Mouse (Mus musculus) ovary, postnatal 14 days (tissue): Measurements from ENCODE around the gene Tfcp2l1.
A peak's percentile ranks its signal among the peaks of the same experiment; 100 is the strongest.

ENCODE experiments used
- DNase-seq: peaks from one replicate; pipeline ENCODE4 v3.0.0; 2022; ENCODE audit warnings: low spot score

The Tfcp2l1 gene

DNA sequence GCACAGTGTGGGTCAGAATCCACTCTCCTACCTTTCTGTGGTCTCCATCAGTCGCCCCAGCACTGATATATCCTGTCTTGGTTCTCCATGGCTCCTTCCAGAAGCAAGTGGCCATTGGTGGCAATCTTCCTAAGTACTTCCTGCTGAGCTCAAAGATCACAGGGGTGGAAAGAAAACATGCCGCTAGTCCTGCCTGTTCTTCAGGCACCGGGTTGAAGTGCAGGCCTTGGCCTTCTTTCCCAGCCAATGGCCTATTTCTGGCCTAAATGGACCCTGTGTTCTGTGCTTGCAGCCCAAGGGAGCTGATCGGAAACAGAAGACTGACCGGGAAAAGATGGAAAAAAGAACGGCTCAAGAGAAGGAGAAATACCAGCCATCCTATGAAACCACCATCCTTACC lies 31.0 kb downstream of the Tfcp2l1 start:
- no peak for DNase-seq

DNA sequence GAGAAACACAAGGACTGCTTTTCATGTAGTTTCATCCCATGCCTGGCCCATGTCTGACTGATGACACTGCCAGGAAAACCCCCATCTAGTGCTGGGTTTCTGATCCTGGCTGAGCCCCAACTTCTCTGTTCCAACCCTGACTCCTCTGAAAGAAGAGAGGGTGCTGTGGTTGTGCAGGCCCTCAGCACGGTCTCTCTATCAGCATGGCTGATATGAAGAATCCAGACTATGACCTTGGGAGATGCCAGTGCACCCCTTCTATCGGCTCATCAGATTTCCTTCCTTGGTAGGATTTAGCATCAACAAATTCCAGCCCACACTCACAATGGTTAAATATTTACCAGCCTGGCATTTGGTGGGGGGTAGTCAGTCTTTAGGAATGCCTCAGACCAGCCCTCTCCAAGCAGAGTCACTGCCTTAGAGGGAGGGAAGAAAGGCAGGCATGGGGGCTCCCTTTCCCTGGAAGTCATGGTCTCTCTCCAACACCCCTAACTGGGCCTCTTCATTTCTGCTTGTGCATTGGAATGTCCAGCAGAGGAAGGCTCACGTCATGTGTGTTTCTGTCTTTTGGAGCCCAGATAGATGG lies 33.2 kb downstream of the Tfcp2l1 start:
- no peak for DNase-seq

GRCm38 (mm10) chr1:118663062-118663461 lies 35.3 kb downstream of the Tfcp2l1 start:
- DNase-seq, result no peak

DNA sequence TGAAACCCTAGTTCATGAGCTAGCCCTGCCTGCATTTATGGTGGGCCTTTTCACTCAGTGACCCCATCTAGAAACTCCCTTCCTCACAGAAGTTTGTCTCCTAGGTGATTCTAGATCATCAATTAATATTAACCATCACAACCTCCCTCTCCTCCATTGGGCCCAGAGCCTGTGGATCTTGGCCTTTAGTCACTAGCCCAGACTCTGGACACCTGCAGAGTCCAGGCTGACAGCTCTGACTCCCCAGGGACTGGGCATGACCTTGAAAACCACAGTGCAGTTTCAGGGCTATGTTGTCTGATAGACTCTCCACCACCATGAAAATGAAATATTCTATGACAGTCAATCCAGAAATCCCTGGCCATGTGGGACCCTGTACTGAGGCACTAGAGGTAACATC lies 39.8 kb downstream of the Tfcp2l1 start:
- no peak for DNase-seq

GRCm38 (mm10) chr1:118672196-118672595 lies 44.5 kb downstream of the Tfcp2l1 start:
- DNase-seq, result no peak

- no peak for DNase-seq
Observed at GRCm38 (mm10) chr1:118674176-118674575, 46.4 kb downstream of the Tfcp2l1 start.

GRCm38 (mm10) chr1:118681980-118682379 lies 54.2 kb downstream of the Tfcp2l1 start:
- no peak for DNase-seq

GRCm38 (mm10) chr1:118683686-118684085 lies 55.9 kb downstream of the Tfcp2l1 start:
- DNase-seq, result no peak

DNA sequence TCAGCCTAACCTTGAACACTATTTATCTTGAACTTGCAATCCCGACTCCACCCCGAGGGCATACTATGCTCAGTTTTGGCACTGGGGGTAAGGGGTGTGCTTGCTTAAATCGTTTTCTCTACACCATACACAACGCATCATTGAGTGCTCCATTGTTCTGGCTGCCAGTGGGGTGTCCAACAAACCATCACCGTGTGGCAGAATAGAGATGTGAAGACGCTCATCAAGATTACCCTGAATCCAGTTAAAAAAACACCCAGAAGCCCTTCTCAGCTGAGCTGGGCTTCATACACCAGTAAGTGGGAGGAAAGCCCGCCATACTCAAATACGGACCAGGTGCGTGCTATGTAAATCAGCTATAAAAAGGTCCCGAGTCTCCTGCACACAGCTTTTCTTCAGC lies 60.0 kb downstream of the Tfcp2l1 start:
- no peak for DNase-seq

GRCm38 (mm10) chr1:118689830-118690229 lies 62.1 kb downstream of the Tfcp2l1 start:
- no peak for DNase-seq

DNA sequence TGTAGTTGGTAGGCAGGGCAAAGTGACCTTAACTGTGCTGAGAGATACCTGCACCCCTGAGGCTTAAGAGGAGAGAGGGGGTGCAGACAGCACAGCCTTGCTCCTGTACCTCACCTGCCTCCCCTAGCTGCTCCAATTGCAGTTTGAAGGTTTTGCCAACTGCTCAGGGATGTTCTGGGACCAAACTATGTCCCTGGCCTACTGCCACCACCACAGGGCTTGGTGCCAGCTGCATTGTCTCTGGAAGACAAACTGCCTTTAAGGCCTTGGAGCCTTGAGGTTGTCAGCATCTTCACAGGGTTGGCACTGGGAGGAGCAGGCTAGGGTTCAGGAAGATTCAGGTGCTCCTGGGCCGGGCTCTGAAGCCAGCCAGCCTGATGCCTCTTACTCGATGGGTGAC lies 66.7 kb downstream of the Tfcp2l1 start:
- DNase-seq, result peak; percentile 35

DNA sequence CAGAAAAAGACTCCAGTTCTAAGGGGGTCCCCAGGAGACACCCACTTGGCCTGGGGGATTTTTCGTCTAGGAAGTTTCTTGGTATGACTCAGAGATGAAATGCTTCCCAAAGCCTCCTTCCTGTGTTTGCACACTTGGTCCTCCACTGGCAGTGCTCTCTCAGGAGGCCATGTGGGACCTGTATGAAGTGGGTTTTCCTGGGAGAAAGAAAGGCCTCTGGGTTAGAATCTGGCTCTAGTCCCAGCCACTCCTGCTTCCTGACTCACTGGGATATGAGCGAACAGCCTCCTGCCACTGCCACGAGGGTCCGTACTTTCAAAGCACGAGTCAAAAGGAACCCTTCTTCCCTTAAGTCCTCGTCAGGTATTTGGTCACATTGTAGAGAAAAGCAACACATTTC lies 70.2 kb downstream of the Tfcp2l1 start:
- DNase-seq, result no peak

DNA sequence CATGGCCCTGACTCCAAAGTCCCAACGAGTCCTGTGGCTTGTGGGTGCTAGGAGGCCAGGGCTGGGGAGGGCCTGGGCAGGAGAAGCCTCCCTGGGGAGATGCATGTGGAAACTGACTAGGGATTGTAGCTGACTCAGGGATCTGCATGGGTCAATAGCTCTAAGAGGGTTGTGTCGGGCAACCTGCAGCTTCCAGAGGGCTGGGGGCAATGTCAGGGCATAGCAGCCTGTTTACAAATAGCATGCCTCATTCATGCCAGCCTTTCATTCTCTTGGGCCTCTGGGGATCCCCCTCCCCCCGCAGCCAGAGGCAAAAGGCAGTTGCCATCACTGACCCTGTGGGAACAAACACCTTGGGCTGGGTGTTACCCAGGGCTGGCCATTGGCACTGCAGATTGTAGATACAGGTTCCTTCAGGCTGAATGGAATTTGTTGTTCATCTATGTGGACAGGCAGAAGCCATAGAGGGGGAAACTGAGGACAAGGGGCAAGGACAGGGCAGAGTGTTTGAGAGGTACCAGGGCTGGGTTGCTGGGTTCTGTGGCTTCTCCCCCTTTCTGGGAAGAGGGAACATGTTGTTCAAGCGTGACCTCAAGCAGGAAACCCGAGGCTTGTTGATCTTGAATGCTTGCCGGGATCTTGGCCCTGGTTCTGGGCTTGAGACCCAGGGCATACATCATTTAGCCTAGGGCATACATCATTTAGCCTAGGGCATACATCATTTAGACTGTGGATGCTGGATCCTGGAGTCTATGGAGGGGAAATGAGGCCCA lies 71.6 kb downstream of the Tfcp2l1 start:
- no peak for DNase-seq

GRCm38 (mm10) chr1:118699961-118700360 lies 72.2 kb downstream of the Tfcp2l1 start:
- no peak for DNase-seq

DNA sequence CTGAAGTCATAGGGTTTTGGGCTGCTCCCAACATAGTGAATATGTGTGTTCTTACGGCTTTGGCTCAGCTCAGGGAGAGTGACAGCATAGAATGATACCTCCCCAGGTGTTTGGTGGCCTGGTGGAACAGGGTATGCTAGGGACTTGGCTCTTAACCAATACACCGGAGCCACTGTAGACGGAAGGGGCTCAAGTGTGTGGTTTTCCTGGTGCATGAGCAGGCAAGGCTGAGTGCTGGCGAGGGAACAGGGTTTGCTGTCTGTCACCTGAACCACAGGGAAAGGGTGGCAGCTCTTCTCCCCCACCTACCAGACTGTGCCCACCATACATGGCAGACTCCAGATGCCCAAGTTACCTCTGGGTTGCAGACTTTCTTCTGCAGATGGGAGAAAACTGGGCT lies 83.9 kb downstream of the Tfcp2l1 start:
- DNase-seq, result no peak

GRCm38 (mm10) chr1:118716225-118716624 lies 88.5 kb downstream of the Tfcp2l1 start:
- no peak for DNase-seq

- DNase-seq, result no peak
Observed at GRCm38 (mm10) chr1:118718055-118718454, 90.3 kb downstream of the Tfcp2l1 start.

DNA sequence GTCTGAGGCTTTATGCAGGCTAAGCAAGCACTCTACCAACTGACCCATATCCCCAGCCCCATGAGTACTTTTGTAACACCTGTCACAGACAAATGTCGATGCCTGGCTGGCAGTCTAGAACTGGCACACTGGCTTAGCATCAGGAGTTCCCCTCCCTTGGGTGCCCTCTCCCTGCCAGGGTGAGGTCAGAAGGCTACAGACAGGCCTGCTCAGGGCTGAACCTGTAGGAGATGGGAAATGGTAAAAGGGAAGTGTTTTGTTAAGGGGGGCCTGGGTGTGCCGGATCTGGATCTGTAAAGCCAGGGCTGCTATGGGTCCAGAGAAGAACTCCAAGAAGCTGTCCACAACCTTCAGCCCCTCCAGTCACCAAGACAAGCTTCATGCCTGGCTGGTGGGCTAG lies 92.0 kb downstream of the Tfcp2l1 start:
- DNase-seq, result no peak

- no peak for DNase-seq
Observed at GRCm38 (mm10) chr1:118720474-118721095, 92.8 kb downstream of the Tfcp2l1 start.

- DNase-seq, result no peak
Observed at GRCm38 (mm10) chr1:118727075-118727474, 99.3 kb downstream of the Tfcp2l1 start.

DNA sequence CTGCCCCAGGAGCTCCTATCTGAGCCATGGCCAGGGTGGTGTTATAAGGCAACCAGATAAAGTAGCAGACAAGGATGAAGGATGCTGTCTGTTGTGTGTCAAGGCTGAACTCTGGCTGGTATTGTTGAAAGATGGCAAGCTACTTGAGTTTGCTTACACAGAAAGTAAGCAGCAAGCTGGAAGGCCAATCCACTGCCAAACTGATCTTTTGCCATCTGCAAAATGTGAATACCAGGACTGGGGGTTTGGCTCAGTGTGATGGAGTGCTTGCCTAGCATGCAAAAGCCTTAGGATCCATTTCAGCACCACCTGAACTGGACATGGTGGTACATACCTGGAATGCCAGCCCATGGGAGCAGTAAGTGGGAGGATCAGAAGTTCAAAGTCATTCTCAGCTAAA lies 101.1 kb downstream of the Tfcp2l1 start:
- no peak for DNase-seq
